ENCODE assay signal across 28 mouse cellular contexts in the genomic region with DNA sequence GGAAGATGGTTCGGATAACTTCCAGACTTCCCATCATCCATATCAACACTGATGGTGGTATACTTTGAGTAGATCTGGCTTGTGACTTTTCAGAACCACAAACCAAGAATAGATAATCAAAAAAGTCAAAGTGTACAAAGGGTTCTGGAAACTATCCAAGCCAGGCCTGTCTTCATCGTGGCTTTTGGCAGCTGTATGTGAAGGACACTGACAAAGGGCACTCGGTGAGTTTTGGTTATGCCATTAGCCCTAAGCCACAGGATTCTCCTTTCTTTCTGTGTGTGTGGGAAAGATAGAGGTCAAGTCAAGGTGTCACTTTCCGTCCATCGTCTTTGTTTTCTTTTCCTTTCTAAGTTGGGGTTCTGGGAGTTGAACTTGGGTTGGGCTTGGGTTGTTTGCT. TPM values are rescaled to one million over a fixed set of nuclear protein-coding genes. Genes with fewer than 3 reads are reported as not detected.
DNase-seq lines count a peak whose midpoint lies in the region; ATAC-seq and TF ChIP-seq lines count a peak whose summit lies in the region.
"Had no signal": no experiment of that assay in that cellular context is flagged by ENCODE, and none has a peak within 500 bp of the region (broad histone marks: within the 10 kb centered on the region; RNA-seq: fewer than 3 reads in every experiment).

No protein-coding gene starts in this region.

- H3K9ac ChIP-seq in heart, embryonic 12.5 days: no peak overlapping the region
- no peak overlapping the region for H3K9ac ChIP-seq in heart, embryonic 15.5 days
- no peak overlapping the region for H3K9ac ChIP-seq in heart, postnatal 0 days (replicated peaks; ENCODE audit: low read depth, low read length)
- H3K9ac ChIP-seq: embryonic facial prominence, embryonic 13.5 days; forebrain, embryonic 12.5 days; forebrain, embryonic 15.5 days; hindbrain, embryonic 14.5 days had no signal

- H3K4me3 ChIP-seq in heart, embryonic 12.5 days: no peak overlapping the region
- H3K4me3 ChIP-seq in heart, embryonic 10.5 days: no peak overlapping the region
- H3K4me3 ChIP-seq in heart, embryonic 15.5 days: no peak overlapping the region
- no peak overlapping the region for H3K4me3 ChIP-seq in heart, postnatal 0 days (ENCODE audit: low read depth, low read length)
- H3K4me3 ChIP-seq: embryonic facial prominence, embryonic 10.5 days; embryonic facial prominence, embryonic 13.5 days; erythroblast, embryonic 14.5 days; forebrain, embryonic 12.5 days; forebrain, embryonic 15.5 days had no signal

- 0 out of 2 replicates have a peak overlapping the region, but pooled peaks have one; percentile 23 for H3K27ac ChIP-seq in heart, embryonic 12.5 days (ENCODE audit: poor library complexity, severe bottlenecking)
- H3K27ac ChIP-seq in heart, embryonic 10.5 days: no peak overlapping the region; the same call in 1 of the 2 replicates
- H3K27ac ChIP-seq in heart, embryonic 15.5 days: peak overlapping the region; percentile 54
- peak overlapping the region; percentile 67 for H3K27ac ChIP-seq in heart, postnatal 0 days (ENCODE audit: low read depth)
- H3K27ac ChIP-seq: embryonic facial prominence, embryonic 10.5 days; embryonic facial prominence, embryonic 13.5 days; forebrain, embryonic 12.5 days; forebrain, embryonic 15.5 days; hindbrain, embryonic 14.5 days; hindbrain, postnatal 0 days had no signal

- no peak for TF ChIP-seq CTCF in heart, postnatal 0 days (IDR thresholded peaks at IDR 0.05; ENCODE audit: low read depth)

- no peak for ATAC-seq in heart, embryonic 12.5 days (ENCODE audit: insufficient number of reproducible peaks, low FRiP score)
- no peak for ATAC-seq in heart, embryonic 15.5 days (replicated peaks; ENCODE audit: insufficient number of reproducible peaks, insufficient read depth, low FRiP score, low read depth)
- no peak for ATAC-seq in heart, postnatal 0 days (ENCODE audit: insufficient read depth, low read depth)
- ATAC-seq: activated CD4-positive, CD25-positive, alpha-beta regulatory T cell, adult 4 months; forebrain, embryonic 15.5 days; hindbrain, postnatal 0 days; inflammation-experienced regulatory T-cells, adult 6 months; intestine, embryonic 16.5 days had no signal

- no peak overlapping the region for H3K4me2 ChIP-seq in heart, embryonic 12.5 days
- H3K4me2 ChIP-seq in heart, embryonic 15.5 days: no peak overlapping the region
- H3K4me2 ChIP-seq in heart, postnatal 0 days (ENCODE audit: low read depth, low read length): no peak overlapping the region
- H3K4me2 ChIP-seq: embryonic facial prominence, embryonic 13.5 days; forebrain, embryonic 12.5 days; forebrain, embryonic 15.5 days; hindbrain, embryonic 14.5 days had no signal

- WGBS in heart, embryonic 12.5 days: 56% methylated on average over 5 of the region's 5 CpGs
- 67% methylated on average over 5 of the region's 5 CpGs for WGBS in heart, embryonic 10.5 days
- 36% methylated on average over 5 of the region's 5 CpGs for WGBS in heart, embryonic 15.5 days
- WGBS in heart, postnatal 0 days: 34% methylated on average over 5 of the region's 5 CpGs

- no peaks in the 10 kb centered on the region for H3K27me3 ChIP-seq in heart, embryonic 12.5 days (replicated peaks)
- no peaks in the 10 kb centered on the region for H3K27me3 ChIP-seq in heart, embryonic 10.5 days (ENCODE audit: insufficient read depth, poor library complexity, severe bottlenecking)
- no peaks in the 10 kb centered on the region for H3K27me3 ChIP-seq in heart, embryonic 15.5 days
- H3K27me3 ChIP-seq in heart, postnatal 0 days (ENCODE audit: control insufficient read depth, insufficient read depth, low read length): no peaks in the 10 kb centered on the region
- H3K27me3 ChIP-seq: embryonic facial prominence, embryonic 13.5 days; forebrain, embryonic 12.5 days; forebrain, embryonic 15.5 days had no signal

- no peaks in the 10 kb centered on the region for H3K9me3 ChIP-seq in heart, embryonic 12.5 days (replicated peaks)
- no peaks in the 10 kb centered on the region for H3K9me3 ChIP-seq in heart, embryonic 10.5 days
- no peaks in the 10 kb centered on the region for H3K9me3 ChIP-seq in heart, embryonic 15.5 days (replicated peaks)
- H3K9me3 ChIP-seq in heart, postnatal 0 days (replicated peaks; ENCODE audit: control insufficient read depth, low read length): no peaks in the 10 kb centered on the region
- H3K9me3 ChIP-seq: embryonic facial prominence, embryonic 10.5 days; embryonic facial prominence, embryonic 13.5 days; forebrain, embryonic 12.5 days; forebrain, embryonic 15.5 days had no signal

- 0 out of 2 replicates have a peak, but pooled peaks cover 4% of the 10 kb centered on the region for H3K36me3 ChIP-seq in heart, embryonic 12.5 days
- H3K36me3 ChIP-seq in heart, embryonic 10.5 days: 0 out of 2 replicates have a peak, but pooled peaks cover 5% of the 10 kb centered on the region
- no peaks in the 10 kb centered on the region for H3K36me3 ChIP-seq in heart, embryonic 15.5 days
- H3K36me3 ChIP-seq in heart, postnatal 0 days (replicated peaks; ENCODE audit: control insufficient read depth, insufficient read depth, low read length): no peaks in the 10 kb centered on the region
- H3K36me3 ChIP-seq: embryonic facial prominence, embryonic 10.5 days; forebrain, embryonic 12.5 days; forebrain, embryonic 15.5 days had no signal

- peaks cover 28% of the 10 kb centered on the region for H3K4me1 ChIP-seq in heart, embryonic 12.5 days (replicated peaks)
- peaks cover 16% of the 10 kb centered on the region for H3K4me1 ChIP-seq in heart, embryonic 10.5 days
- H3K4me1 ChIP-seq in heart, embryonic 15.5 days (replicated peaks): peaks cover 33% of the 10 kb centered on the region
- peaks cover 30% of the 10 kb centered on the region for H3K4me1 ChIP-seq in heart, postnatal 0 days (ENCODE audit: control insufficient read depth, insufficient read depth)
- H3K4me1 ChIP-seq: forebrain, embryonic 15.5 days had no signal

- TF ChIP-seq EP300 in heart, postnatal 0 days (IDR thresholded peaks at IDR 0.05; ENCODE audit: low read depth): no peak

- intact Hi-C loops in heart, postnatal 25 days (cut with DNase I): no loop called here

- DNase-seq in heart, embryonic 10.5 days (ENCODE audit: low spot score): no peak
- no peak for DNase-seq in heart, postnatal 25 days (ENCODE audit: low spot score)
- peak; percentile 13 for DNase-seq in 3T3-L1 (ENCODE audit: low read depth, low spot score)
- DNase-seq in heart, postnatal 0 days (ENCODE audit: low spot score): peak; percentile 65
- DNase-seq: adrenal gland, adult 8-10 months; adrenal gland, postnatal 25 days; cerebellum, adult 11-12 months; cerebellum, adult 8-10 months; cerebellum, postnatal 10 days; cerebellum, postnatal 36 days; embryo, embryonic 11 days; gastrocnemius, postnatal 10 days; gastrocnemius, postnatal 36 days; kidney, adult 18-20 months; kidney, adult 9 months had no signal

RNA-seq across cellular contexts. Expression of gene Lhfp, which starts 42.4 kb away (rescaled TPM):
- polyA plus RNA-seq in heart, embryonic 12.5 days (2016; fragmentation: Nextera tagmentation; extraction: Ambion mirVana): 80.4 and 84.9 TPM in 2 replicates
- polyA plus RNA-seq in heart, embryonic 10.5 days (2016; fragmentation: Nextera tagmentation; extraction: Ambion mirVana): 50.8 and 65.4 TPM in 2 replicates
- polyA plus RNA-seq in heart, embryonic 15.5 days (2015; fragmentation: Nextera tagmentation; extraction: Ambion mirVana): 92.7 and 107 TPM in 2 replicates
- 10 to 100 TPM; 53.2 to 55.7 TPM for total RNA-seq in heart, postnatal 25 days (2021)
- total RNA-seq in heart, postnatal 0 days (2014; rRNA removed; ENCODE audit: low replicate concordance): 78.0 and 101 TPM in 2 replicates
- polyA plus RNA-seq in heart, postnatal 0 days (2015; fragmentation: Nextera tagmentation; extraction: Ambion mirVana): 87.2 and 94.9 TPM in 2 replicates
- total RNA-seq: granulocyte monocyte progenitor cell, adult 5-6 weeks had no signal
- polyA plus RNA-seq: erythroblast, embryonic 14.5 days; inflammation-experienced regulatory T-cells, adult 6 months had no signal

Comparison
In these comparisons a context has a peak if more than half of its experiments do, and no peak if none do; other contexts are left out.
1. DNase-seq: peak in 3T3-L1 (single experiment) and heart, postnatal 0 days (single experiment); none in heart, embryonic 10.5 days (single experiment) and heart, postnatal 25 days (single experiment).